Mouse (Mus musculus) ES-Bruce4 (cell line): ENCODE results near the gene Wfs1.

Experiments used
- CTCF ChIP-seq: IDR thresholded peaks from one replicate; pipeline ENCODE4 v1.8.1; 2011; ENCODE audit warnings: low read depth, low read length
- EP300 ChIP-seq: IDR thresholded peaks from 2 replicates; pipeline ENCODE4 v1.6.1; 2011; ENCODE audit warnings: low read depth, low read length; ENCODE audit not compliant: insufficient read depth

GRCm38 (mm10) chr5:36990196-36990595 is 1.2 kb upstream of the Wfs1 start:
- TF ChIP-seq CTCF (no peak), EP300 (no peak)
